Comparison of ENCODE assay signal across 12 mouse cellular contexts in genomic region chr1:91237676-91238075, GRCm38 (mm10).
"Had no signal": no experiment of that assay in that cellular context is flagged by ENCODE, and none has a peak within 500 bp of the region (broad histone marks: within the 10 kb centered on the region; RNA-seq: fewer than 3 reads in every experiment).

No protein-coding gene starts in this region.

- DNase-seq: left cerebral cortex, postnatal 4 days; liver; liver, embryonic 13.5 days; liver, postnatal 0 days; lung, adult 18-20 months; lung, adult 2 months; lung, embryonic 14.5 days; lung, postnatal 10 days; lung, postnatal 14 days; lung, postnatal 36 days; lung, postnatal 4 days; midbrain, embryonic 14.5 days had no signal
